Mouse (Mus musculus) heart, adult 8-10 months (tissue): ENCODE results near the gene Trpm3. TPM values are rescaled to one million over a fixed set of nuclear protein-coding genes. Genes with fewer than 3 reads are reported as not detected.
A peak's percentile ranks its signal among the peaks of the same experiment; 100 is the strongest.

Source experiments
- DNase-seq: peaks from one replicate; pipeline ENCODE4 v3.0.0; 2022; ENCODE audit warnings: low spot score
- total RNA-seq, 4 experiments: library from RNA; stranded (reverse); gene quantifications; 2 replicates each; pipeline ENCODE4 v1.2.4; 2022

Trpm3 gene
- total RNA-seq, 4 experiments from 2014 or later, result 0.56 to 1.4 (median 0.88) TPM

DNA sequence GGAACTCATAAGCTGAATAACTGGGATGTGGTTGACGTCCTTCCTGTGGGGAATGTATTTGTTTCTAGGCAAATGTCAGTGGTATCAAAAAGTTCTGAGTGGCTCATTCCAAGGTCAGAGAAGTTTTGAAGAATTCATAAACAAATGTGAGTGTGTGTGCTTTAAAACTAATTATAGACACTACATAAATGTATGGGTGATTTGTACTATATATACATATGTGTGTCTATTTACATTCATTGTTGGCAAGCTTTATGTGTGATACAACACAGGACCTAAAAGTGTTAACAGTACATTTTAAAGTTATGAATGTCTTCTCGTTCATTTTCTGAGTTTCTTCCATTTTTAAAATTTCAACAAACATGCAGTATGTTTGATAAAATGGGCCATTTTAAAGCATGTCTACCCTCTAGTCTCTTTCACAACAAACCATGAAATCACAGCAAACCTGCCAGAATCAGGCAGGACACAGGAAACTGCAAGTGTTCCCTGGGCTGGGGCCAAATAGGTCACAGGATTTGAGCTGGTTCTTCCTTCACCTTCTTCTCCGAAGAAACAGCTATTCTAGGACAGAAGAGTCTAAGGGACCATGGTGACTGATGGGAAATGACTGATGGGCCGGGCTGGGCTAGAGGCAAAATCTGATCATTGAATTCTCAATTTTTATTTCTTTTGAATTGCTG lies 334.3 kb downstream of the Trpm3 start:
- DNase-seq, result no peak

- no peak for DNase-seq
Measured at GRCm38 (mm10) chr19:22478295-22478989, 339.6 kb downstream of the Trpm3 start.

DNA sequence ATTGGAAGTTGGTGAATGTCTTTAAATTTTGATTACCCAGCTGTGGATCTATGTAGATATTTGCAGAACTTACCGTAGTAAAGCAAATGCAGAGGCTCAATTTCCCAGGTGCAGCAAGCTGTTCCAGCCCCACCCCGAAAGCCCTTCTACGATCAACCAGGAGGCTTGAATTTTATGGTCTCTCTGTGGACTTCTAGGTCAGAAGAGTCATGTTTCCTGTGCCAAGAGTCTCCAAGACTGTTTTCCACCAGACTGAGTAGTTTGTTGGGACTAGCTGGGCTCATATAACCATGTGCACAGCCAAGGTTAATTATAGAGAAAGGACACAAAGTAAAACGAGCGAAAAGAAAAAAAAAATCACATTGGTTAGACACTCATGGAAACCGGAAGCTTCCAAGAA lies 364.6 kb downstream of the Trpm3 start:
- no peak for DNase-seq

DNA sequence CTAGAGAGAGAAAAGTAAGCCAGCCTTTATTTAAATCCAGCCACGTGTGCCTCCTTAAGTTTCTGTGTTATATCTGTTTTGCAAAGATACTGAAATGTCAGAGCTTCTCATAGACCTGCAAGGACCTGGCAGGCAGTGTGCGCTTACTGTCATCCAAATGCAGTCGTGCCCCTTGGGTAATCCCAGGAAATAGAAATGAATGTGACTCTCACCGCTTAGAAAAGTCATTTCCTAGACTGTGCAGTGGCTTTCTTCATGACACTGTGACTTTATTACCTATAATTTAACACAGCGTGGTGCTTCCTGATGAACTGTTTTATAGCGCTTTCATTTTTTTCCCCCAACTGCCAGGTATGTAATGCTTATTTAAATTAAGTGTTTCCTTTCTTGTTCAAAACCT lies 379.7 kb downstream of the Trpm3 start:
- DNase-seq, result no peak

DNA sequence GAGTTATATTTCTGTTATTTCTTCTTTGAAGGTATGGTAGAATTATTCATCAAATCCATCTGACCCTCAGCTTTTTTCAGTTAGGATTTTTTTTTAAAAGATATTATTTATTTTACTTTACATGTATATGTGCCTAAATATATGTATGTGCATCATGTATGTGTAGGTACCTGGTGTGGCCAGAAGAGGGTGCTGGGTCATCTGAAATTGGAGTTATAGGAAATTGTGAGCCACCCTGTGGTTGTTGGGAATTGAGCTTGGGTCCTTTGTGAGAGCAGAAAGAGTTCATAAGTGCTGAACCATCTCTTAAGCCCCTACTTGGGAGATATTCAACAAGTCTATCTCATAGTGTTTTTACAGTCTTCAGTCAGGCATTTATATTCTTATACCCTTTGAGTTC lies 389.1 kb downstream of the Trpm3 start:
- DNase-seq, result no peak

GRCm38 (mm10) chr19:22542990-22543709 lies 404.3 kb downstream of the Trpm3 start:
- no peak for DNase-seq

DNA sequence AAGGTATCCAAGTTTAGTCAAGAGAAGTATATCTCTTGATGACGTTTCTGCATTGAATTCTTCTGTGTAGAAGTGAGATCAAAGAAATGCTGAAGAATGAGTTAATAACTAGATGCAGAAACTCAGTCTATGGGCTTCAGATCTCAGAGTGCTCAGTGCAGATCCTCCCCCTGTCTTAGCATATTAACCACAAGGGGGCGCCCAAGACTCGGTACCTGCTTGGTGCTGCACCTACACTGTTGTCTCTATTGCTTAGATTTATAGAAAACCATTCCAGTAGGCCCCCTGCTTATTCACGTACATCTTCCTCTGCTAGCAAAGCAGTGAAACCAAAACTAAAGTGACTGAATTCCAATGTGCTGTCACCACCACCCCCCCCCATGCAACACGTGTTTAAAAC lies 413.3 kb downstream of the Trpm3 start:
- DNase-seq, result peak; percentile 57

GRCm38 (mm10) chr19:22554421-22554941 lies 415.6 kb downstream of the Trpm3 start:
- DNase-seq, result peak; percentile 60

DNA sequence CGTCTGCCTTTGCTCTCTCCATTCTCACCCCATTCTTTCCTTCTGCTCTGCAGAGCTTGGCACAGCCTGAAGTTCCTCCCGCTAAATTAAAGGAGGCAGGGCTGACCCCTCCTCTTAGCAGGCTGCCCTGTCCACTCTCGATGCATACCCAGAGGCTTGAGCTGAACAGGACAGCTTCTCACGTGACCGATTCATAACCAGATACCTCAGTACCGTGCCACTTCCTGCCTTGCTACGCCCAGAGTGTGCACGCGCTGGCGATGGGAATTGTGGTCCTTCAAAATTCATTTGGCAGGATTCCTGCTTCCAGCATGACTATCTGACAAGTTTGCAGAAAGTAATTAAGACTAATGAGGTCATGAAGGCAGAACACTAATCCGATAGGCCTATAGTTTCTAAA lies 433.6 kb downstream of the Trpm3 start:
- no peak for DNase-seq

- DNase-seq, result no peak
Measured at GRCm38 (mm10) chr19:22572849-22573248, 434.0 kb downstream of the Trpm3 start.

GRCm38 (mm10) chr19:22582120-22582745 lies 443.4 kb downstream of the Trpm3 start:
- DNase-seq, result no peak

DNA sequence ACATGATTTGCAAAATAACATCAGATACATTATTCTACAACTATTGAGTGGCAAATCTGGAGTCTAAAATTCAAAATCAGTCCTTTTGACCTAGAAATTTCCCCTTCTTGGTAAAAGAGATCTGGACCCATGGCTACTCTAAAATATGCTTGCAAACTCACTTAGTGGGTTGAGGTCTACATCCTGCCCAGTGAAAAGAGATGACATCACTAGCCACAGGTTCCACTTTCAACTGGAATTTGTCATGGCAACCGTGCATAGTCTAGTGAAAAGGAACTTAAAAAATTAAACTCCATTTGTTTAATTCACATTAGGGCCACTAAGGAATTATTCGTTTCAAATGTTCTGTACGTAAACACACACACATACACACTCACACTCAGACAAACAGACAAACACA lies 455.6 kb downstream of the Trpm3 start:
- no peak for DNase-seq

DNA sequence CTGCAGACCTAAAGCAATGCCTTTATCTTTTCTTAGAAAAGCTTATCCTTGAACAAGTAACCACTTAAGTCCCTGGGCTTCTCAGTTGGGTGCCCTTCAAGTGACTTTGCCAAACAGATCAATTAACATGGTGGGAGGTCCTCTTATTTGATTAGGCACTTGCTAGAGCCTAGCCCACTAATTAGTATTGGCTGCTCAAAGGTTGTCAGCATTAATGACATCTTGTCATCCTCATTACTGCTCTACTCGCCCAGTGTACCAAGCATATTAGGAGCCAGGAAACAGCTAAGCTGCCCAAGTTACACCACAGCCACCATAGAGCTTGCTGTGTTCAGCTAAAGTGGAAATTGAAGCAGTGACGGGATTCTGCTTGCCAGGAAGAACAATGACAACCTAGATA lies 456.4 kb downstream of the Trpm3 start:
- DNase-seq, result no peak

DNA sequence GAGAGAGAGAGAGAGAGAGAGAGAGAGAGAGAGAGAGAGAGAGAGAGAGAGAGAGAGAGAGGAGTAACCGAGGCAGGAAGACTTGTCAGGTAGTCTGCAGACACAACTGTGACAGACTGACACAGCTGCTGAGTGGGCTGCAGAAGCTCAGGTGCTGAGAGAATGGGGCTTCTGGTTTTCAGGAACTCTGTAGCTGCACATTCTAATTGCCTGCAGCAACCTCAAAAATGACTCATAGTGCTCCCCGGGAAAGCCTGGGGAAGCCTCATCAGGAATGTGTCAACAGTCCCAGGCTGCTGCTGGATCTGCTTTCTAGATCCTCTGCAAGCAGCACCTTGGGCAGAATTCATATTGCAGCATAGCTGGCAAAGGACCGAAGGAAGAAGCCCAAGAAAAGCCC lies 457.9 kb downstream of the Trpm3 start:
- no peak for DNase-seq

- DNase-seq, result no peak
Measured at GRCm38 (mm10) chr19:22604322-22604721, 465.5 kb downstream of the Trpm3 start.

- DNase-seq, result no peak
Measured at GRCm38 (mm10) chr19:22607985-22608684, 469.3 kb downstream of the Trpm3 start.

- no peak for DNase-seq
Measured at GRCm38 (mm10) chr19:22611621-22612020, 472.8 kb downstream of the Trpm3 start.

- no peak for DNase-seq
Measured at GRCm38 (mm10) chr19:22615367-22615766, 476.5 kb downstream of the Trpm3 start.

- no peak for DNase-seq
Measured at GRCm38 (mm10) chr19:22624801-22625513, 486.1 kb downstream of the Trpm3 start.

DNA sequence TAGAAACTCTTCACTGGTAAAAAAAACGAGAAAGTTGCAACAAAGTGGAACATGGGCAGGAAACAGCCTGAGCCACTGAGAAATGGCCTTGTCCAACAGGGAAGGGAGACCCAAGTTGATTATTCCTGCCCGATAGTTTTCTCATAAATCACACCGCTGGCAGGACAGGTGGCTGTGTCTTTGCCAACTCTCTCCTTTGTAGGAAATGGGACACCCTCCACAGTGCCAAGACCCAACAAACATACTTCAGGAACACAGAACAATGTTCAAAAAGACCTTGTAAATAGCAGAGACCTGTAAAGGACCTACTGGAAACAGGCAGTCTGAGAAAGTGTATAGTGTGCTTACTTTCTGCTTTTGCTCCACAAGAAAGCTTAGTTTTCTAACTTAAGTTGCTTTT lies 490.0 kb downstream of the Trpm3 start:
- DNase-seq, result no peak

DNA sequence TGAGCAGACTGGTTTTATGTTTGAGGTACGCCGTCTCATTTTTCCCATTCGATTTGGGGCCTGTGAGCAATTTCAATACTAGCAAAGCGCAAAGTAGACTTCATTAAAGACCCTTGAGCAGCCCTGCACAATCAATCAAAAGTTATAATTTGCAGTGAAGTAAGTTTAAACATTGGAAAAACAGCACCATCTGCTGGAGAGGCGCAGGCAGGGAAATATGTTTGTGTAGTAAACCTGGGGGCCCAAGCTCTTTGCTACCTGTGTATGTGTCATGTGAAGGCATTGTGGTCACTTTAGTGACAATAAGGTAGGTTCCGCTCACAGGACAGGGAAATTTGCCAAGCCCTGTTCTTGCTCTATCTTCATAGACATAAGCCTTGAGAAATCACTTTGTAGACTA lies 492.5 kb downstream of the Trpm3 start:
- DNase-seq, result no peak
